Mouse (Mus musculus) G1E (cell line): ENCODE measurements around the gene C130032M10Rik.

Source experiments
- CTCF ChIP-seq: IDR thresholded peaks from 2 replicates; pipeline ENCODE4 v1.5.1; 2012; ENCODE audit warnings: low read depth, low read length, inconsistent platforms, mixed read lengths
- GATA1 ChIP-seq: IDR thresholded peaks from 2 replicates; pipeline ENCODE4 v1.6.1; 2012; ENCODE audit warnings: borderline replicate concordance, low read length, inconsistent platforms, mixed read lengths

- no peak for TF ChIP-seq GATA1
- TF ChIP-seq CTCF = no peak
Measured at GRCm38 (mm10) chr9:114550033-114550432, 34.5 kb downstream of the C130032M10Rik start.
